Mouse (Mus musculus): ENCODE data around the gene Tbr1. TPM values are rescaled to one million over a fixed set of nuclear protein-coding genes. Genes with fewer than 3 reads are reported as not detected.

Gene Tbr1
- polyA plus RNA-seq, 1 experiment: 0.07 TPM

GRCm38 (mm10) chr2:61820203-61820602 is 17.5 kb downstream of the Tbr1 start:
- no peak overlapping the region for H3K4me3 ChIP-seq (replicated peaks; ENCODE audit: extremely low read depth, low read depth, low read length)
- DNase-seq: no peak
- 58% methylated on average over 4 of the region's 4 CpGs for WGBS
- TF ChIP-seq POLR2A (IDR thresholded peaks at IDR 0.05; ENCODE audit: borderline replicate concordance, extremely low read depth, low read depth, low read length): no peak
- TF ChIP-seq CTCF (IDR thresholded peaks at IDR 0.05; ENCODE audit: insufficient read depth, low read length): no peak
- H3K4me1 ChIP-seq (ENCODE audit: control insufficient read depth, insufficient read depth, low read length): peaks cover 3% of the 10 kb centered on the region

DNA sequence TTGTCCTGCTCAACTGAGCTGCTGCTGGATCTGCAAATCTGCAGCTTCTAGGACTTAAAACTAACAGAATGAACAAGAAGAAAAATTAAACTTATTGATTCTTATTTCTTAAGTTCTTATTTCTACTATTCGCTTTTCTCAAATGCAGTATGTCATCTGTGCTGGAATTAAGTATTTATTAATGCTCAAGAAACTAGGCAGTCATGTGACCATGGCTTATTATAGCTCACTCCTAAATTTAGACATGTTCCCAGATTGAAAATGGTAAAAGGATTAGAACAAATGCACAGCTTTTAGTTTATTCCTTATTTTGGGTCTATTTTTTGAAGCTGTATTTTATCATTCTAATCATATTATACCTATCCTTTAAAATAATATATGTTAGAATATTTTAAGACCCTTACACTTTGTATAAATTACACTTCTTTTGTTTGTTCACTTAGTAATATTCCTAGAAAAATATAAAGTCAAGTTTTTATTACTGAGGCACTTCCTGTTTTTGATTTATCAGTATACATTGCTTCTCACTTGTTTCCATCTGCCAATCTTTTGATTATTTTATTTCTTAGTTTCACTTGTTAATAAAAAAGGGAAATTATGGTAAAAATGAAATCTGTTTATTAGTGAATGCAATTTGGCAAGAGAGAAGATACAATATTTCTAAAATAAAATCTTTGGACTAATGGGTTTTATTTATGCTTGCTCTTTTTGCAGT is 20.9 kb downstream of the Tbr1 start:
- H3K4me3 ChIP-seq (replicated peaks; ENCODE audit: extremely low read depth, low read depth, low read length): no peak overlapping the region
- 80% methylated on average over 1 of the region's 1 CpGs for WGBS
- no peak for DNase-seq
- no peaks in the 10 kb centered on the region for H3K4me1 ChIP-seq (ENCODE audit: control insufficient read depth, insufficient read depth, low read length)
- TF ChIP-seq POLR2A (IDR thresholded peaks at IDR 0.05; ENCODE audit: borderline replicate concordance, extremely low read depth, low read depth, low read length) (no peak), CTCF (IDR thresholded peaks at IDR 0.05; ENCODE audit: insufficient read depth, low read length) (no peak)

GRCm38 (mm10) chr2:61837243-61837806 is 34.6 kb downstream of the Tbr1 start:
- no peak for DNase-seq
- WGBS: 73% methylated on average over 2 of the region's 2 CpGs
- no peaks in the 10 kb centered on the region for H3K4me1 ChIP-seq (ENCODE audit: control insufficient read depth, insufficient read depth, low read length)
- TF ChIP-seq POLR2A (IDR thresholded peaks at IDR 0.05; ENCODE audit: borderline replicate concordance, extremely low read depth, low read depth, low read length): no peak
- no peak for TF ChIP-seq CTCF (IDR thresholded peaks at IDR 0.05; ENCODE audit: insufficient read depth, low read length)
- H3K4me3 ChIP-seq (replicated peaks; ENCODE audit: extremely low read depth, low read depth, low read length): no peak overlapping the region

Other genes with a start within 250 kb of the Tbr1 start
- gene Tank, start 224.3 kb upstream of the Tbr1 start, polyA plus RNA-seq (2012; rRNA removed): 4.1 and 7.1 TPM in 2 replicates
- 7.3 and 15.0 TPM in 2 replicates for gene Psmd14, start 91.2 kb upstream of the Tbr1 start, polyA plus RNA-seq (2012; rRNA removed)
- not detected in 2 replicates for gene Slc4a10, start 243.5 kb downstream of the Tbr1 start, polyA plus RNA-seq (2012; rRNA removed)